Mouse (Mus musculus) macrophage (primary cell): Measurements from ENCODE around the gene Siah1a. TPM values are rescaled to one million over a fixed set of nuclear protein-coding genes. Genes with fewer than 3 reads are reported as not detected.

ENCODE experiments used
- H3K27ac ChIP-seq: fragments of 350-480 bp; formaldehyde crosslinking; 2 replicates; pipeline ENCODE4 v1.9.0; 2021
- H3K36me3 ChIP-seq: fragments of 350-480 bp; formaldehyde crosslinking; 2 replicates; pipeline ENCODE4 v1.9.0; 2021; ENCODE audit errors: inconsistent target
- H3K4me3 ChIP-seq: fragments of 350-480 bp; formaldehyde crosslinking; 2 replicates; pipeline ENCODE4 v1.9.0; 2021; ENCODE audit errors: inconsistent target
- H3K79me2 ChIP-seq: fragments of 350-480 bp; formaldehyde crosslinking; 2 replicates; pipeline ENCODE4 v1.9.0; 2021; ENCODE audit errors: inconsistent target
- whole genome bisulfite sequencing: methylation state at CpG from one replicate; pipeline ENCODE4 v1.1.7; 2026; ENCODE audit warnings: inconsistent platforms; ENCODE audit not compliant: missing documents; 5-methylcytosine and 5-hydroxymethylcytosine counted together
- polyA plus RNA-seq: library from polyadenylated mRNA; stranded (reverse); fragments of 250-400 nt; gene quantifications from 3 replicates; pipeline ENCODE4 v1.2.4, GENCODE M21; 2018; ENCODE audit warnings: inconsistent platforms

Gene Siah1a
- polyA plus RNA-seq, 1 experiment from 2014 or later: 6.3 TPM

DNA sequence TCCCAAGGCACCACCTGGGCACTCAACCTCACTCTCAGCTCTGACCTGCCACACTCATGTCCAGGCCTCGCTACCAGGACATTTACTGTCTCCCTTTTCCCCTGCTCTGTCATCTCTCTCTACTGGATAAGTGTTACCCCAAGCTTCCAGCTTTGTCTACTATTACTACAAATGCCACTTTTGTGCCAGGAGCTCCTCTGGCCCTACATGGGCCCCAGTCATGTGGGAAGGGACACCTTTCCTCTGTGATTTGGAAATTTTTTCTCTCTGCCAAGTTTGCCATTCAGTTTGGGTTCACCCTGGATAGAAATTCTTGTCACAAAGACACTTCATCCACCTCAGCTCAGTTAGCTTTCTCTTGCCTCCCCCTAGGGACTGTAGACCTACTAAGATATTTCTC, 14.9 kb downstream of the Siah1a start:
- Histone ChIP-seq H3K36me3 (no peaks in the 10 kb centered on the region), H3K27ac (no peak overlapping the region)
- 100% methylated on average over 1 of the region's 1 CpGs for WGBS

DNA sequence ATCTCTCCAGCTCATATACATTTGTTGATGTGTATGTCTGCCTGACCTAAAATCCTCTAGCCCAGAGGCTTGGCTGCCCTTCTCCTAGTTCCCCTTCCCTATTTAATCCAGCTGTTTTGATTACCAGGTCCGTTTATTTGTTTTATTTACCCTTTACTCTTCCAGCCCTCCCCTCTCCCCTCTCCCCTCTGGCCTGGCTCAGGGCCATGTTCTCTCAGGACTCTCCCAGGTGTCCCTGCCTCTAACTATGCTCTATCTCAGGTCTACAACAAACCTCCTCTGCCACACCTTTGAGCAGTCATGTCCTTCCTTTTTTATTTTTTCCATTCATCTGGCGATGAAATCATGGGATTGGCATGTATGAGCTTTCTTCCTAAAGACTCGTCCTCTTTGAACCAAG, 15.4 kb downstream of the Siah1a start:
- H3K79me2 ChIP-seq: peaks cover 99% of the 10 kb centered on the region
- 79% methylated on average over 3 of the region's 3 CpGs for WGBS

More for the DNA sequence above, 14.9 kb downstream of the Siah1a start:
- Histone ChIP-seq H3K4me3 (no peak overlapping the region), H3K79me2 (peaks cover 100% of the 10 kb centered on the region)

DNA sequence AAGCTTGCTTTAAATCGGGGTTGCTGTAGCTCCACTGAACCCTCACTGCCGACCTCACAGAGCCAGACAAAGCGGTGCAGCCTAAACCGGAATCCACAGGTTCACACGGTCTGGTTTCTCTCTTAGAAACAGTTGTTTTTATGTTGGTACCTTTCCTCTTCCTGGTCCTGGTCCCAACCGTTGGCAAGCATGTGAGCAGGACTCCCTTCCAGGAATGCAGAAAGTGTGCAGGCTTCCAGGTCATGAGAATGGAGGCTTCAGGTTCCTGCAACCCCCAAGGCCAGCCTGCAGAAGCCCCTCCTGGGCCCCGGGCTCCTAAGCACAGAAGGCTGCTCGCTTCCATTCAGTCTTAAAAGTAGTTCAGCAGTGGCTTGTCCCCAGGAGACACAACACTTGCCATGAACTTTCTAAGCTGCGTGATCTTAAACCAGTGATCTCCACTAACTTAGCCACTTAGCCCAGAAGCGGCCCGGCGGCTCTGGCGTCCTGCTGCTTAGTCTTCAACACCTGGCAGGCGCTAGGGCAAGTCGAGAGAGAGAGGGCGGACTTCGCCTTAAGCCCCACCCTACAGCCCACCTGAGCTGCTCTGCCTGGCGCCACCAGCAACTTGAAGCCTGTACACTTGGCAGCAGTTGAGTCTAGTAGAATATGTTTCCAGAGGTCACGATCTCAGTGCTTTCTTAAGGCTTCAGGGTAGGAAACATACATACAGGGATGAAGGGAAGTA, 17.3 kb downstream of the Siah1a start:
- Histone ChIP-seq H3K79me2 (peaks cover 91% of the 10 kb centered on the region), H3K27ac (no peak overlapping the region), H3K4me3 (no peak overlapping the region), H3K36me3 (no peaks in the 10 kb centered on the region)
- 89% methylated on average over 19 of the region's 19 CpGs for WGBS

More for the DNA sequence above, 15.4 kb downstream of the Siah1a start:
- H3K27ac ChIP-seq: no peak overlapping the region
- no peaks in the 10 kb centered on the region for H3K36me3 ChIP-seq
- no peak overlapping the region for H3K4me3 ChIP-seq

DNA sequence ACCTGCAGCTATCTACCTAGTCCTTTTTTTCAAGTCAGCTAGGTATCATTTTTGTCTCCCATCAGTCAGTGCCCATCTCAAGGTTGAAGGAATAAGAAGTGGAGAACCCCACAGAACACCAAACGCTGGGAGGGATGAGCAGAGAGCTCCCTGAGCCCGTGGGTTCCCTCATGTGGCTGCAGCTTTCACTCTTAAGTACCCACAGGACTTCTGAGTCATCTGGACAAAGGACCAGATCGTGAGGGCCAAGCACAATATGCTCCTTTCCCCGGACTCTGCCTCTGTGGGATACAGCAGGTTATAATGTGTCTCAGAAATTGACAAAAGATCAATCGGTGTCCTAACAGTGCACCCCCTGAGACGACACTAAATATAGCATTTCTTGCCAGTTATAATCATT, 18.8 kb downstream of the Siah1a start:
- Histone ChIP-seq H3K27ac (no peak overlapping the region), H3K79me2 (peaks cover 77% of the 10 kb centered on the region), H3K4me3 (no peak overlapping the region), H3K36me3 (no peaks in the 10 kb centered on the region)
- 85% methylated on average over 6 of the region's 6 CpGs for WGBS

DNA sequence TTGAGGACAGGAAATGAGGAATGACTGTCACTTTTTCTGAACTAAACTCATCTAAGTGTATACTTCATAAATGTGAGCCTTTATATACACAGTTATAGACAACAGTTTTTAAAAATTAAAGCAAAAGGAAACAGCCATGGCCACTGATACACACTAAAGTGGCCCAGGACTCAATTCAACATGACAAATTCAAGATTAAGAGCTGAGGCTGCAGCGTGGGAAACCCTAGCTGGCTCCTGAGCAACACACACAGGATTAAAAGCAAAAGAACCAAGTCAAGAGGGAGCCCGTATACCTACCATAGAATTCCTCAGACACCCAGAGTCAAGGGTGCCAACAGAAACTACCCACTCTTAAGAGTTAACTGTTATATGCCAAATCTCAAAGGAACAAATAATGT, 24.2 kb downstream of the Siah1a start:
- Histone ChIP-seq H3K79me2 (peaks cover 22% of the 10 kb centered on the region), H3K4me3 (no peak overlapping the region), H3K27ac (no peak overlapping the region), H3K36me3 (peaks cover 19% of the 10 kb centered on the region; the same call in 1 of the 2 replicates)
- 97% methylated on average over 2 of the region's 2 CpGs for WGBS

DNA sequence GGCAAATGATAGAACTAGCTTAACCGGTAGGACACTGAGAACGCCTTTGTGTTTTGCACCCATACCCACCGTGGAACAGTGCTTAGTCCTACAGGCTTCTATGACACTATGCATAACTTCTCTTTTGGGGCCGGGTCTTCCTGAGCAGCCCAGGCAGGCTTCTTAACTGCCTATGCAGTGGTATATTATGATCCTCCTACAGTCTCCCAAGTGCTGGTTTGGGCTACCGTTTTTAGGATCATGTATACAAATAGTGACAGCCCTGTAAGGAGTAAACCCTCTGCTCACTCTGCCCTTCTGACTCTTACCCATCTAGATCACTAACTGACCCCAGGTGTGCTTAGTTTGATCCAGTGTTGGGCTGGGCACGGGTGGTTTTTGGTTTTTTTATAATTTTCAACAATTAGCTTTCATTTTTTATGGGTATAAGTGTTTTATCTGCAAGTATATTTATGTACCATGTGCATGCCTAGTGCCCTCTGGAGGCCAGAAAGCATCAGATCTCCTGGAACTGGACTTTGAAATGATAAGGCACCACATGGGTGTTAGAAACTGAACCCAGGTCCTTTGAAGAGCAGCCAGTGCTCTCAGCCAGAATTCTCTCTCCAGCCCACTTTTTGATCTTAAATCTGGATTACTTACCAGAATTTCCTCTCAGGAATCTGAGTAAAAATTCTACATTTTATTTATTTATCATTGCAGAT, 24.8 kb downstream of the Siah1a start:
- 88% methylated on average over 6 of the region's 6 CpGs for WGBS

DNA sequence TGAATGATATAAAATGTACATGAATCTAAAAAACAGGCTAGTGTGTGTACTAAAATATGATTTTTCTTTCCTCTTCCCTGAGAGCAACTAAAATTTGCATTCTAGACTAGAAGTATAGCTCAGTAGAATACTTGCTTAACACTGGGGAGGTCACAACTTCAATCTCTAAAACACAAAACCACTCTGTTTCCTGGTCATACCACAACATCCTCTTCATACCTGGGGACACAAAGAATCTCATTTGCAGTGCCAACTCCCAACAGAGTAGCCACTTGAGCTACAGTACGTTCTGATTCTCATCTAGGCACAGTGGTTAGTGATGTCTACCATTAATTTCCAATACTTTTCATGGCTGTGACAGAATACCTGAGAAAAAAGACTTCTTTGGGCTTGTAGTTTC, 26.4 kb downstream of the Siah1a start:
- peaks cover 7% of the 10 kb centered on the region; the same call in 1 of the 2 replicates for H3K79me2 ChIP-seq
- WGBS: 32% methylated on average over 1 of the region's 1 CpGs
- no peak overlapping the region for H3K27ac ChIP-seq
- no peak overlapping the region for H3K4me3 ChIP-seq
- peaks cover 39% of the 10 kb centered on the region for H3K36me3 ChIP-seq

More for the DNA sequence above, 24.8 kb downstream of the Siah1a start:
- Histone ChIP-seq H3K4me3 (no peak overlapping the region), H3K79me2 (peaks cover 17% of the 10 kb centered on the region; the same call in 1 of the 2 replicates), H3K36me3 (peaks cover 25% of the 10 kb centered on the region), H3K27ac (no peak overlapping the region)

DNA sequence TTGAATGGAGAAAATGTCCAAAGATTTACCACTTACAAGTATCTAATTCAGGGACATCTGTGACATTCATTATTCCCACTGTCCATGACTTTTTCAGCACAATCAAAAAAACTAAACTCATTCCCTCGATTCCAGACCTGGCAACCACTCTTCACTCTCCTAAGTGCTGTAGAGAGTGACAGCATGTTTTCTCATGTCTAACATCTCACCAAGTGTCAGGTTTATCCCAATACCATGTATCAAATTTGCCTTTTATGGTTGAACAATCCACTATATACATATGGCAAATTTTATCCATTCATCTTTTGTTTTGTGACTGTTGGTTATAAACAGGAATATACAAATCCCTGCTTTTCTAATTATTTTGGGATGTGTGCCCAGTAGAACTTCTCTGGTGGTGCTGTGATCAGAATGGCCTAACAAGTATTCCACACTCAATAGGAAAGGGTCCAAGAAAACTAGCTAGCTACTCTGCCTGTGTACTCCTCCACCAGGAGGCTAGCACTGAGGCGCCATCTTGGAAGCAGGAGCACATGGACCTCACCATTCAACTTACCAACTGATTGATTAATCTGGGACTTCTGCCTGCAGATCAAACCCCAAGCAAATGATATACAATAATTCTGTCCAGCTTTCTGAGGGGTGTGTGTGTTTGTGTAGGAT, 27.3 kb downstream of the Siah1a start:
- H3K79me2 ChIP-seq: peaks cover under 1% of the 10 kb centered on the region; the same call in 1 of the 2 replicates
- H3K4me3 ChIP-seq: no peak overlapping the region
- peaks cover 47% of the 10 kb centered on the region for H3K36me3 ChIP-seq
- H3K27ac ChIP-seq: no peak overlapping the region
- WGBS: 89% methylated on average over 2 of the region's 2 CpGs

DNA sequence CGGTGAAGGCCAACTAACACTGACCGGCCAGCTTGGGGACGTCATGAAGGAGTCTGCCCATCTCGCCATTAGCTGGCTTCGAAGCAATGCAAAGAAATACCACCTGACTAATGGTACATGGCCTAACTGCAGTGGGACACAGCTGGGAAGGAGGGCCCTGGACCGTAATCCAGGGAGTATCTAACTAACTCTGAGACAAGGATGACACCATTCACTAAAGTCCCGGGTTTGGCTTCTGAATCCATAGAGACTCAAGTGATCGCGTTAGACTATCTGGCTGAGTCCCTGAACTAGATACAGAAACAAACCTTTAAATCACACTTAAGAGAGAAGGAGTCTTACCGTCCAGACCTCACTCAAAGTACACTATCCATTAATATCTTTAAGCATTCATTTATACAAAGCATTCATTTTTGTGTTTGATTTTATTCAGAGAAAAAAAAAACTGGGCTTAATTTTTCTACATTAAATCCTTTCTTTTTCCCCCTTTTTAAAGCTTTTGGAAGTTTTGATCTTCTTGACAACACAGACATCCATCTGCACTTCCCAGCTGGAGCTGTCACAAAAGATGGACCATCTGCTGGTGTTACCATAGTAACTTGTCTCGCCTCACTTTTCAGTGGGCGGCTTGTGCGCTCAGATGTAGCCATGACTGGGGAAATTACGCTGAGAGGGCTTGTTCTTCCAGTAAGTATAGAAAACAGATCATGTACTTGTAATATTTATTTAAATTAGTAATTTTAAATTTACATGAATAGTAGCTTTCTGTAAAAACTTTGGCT, 32.1 kb downstream of the Siah1a start:
- Histone ChIP-seq H3K27ac (no peak overlapping the region), H3K36me3 (peaks cover 62% of the 10 kb centered on the region), H3K4me3 (no peak overlapping the region), H3K79me2 (no peaks in the 10 kb centered on the region)
- WGBS: 97% methylated on average over 12 of the region's 14 CpGs

DNA sequence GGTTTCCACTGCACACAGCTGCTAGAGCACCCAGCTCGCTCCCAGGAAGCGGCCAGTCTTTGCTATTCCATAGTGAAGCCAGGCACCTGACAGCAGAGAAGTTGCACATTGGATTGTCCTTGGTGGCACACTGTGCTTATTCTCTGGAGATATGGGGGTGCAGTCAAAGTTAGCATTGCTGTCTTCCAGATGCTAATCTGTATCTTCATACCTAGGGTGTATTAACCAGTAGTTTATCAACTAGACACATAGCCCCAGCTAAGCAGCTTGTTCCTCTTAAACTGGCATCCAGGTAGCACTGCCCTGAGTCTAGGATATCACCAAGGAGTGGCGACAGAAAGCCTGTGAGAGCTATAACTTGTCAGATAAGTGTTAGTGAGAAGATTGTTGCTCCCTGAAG, 33.1 kb downstream of the Siah1a start:
- WGBS: 88% methylated on average over 3 of the region's 3 CpGs
- Histone ChIP-seq H3K4me3 (no peak overlapping the region), H3K79me2 (no peaks in the 10 kb centered on the region), H3K36me3 (peaks cover 57% of the 10 kb centered on the region), H3K27ac (no peak overlapping the region)

DNA sequence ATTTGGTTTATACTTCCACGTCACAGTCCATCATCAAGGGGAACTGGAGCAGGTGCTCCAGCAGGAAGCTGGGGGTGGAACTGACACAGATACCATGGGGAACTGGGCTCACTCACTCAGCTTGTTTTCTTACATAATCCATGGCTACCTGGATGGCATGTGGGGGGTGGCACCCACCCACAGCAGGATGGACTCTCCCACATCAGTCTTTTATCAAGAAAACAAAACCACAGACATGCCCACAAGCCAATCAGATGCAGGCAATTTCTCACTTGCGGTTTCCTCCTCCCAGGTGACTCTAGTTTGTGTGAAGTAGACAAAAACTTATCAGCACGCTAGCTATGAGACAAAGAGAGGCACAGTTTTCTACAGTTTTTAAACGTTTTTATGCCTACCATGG, 37.9 kb downstream of the Siah1a start:
- 20% methylated on average over 4 of the region's 4 CpGs for WGBS
- no peak overlapping the region for H3K27ac ChIP-seq
- no peak overlapping the region for H3K4me3 ChIP-seq
- no peaks in the 10 kb centered on the region for H3K79me2 ChIP-seq
- peaks cover 14% of the 10 kb centered on the region; the same call in 1 of the 2 replicates for H3K36me3 ChIP-seq

DNA sequence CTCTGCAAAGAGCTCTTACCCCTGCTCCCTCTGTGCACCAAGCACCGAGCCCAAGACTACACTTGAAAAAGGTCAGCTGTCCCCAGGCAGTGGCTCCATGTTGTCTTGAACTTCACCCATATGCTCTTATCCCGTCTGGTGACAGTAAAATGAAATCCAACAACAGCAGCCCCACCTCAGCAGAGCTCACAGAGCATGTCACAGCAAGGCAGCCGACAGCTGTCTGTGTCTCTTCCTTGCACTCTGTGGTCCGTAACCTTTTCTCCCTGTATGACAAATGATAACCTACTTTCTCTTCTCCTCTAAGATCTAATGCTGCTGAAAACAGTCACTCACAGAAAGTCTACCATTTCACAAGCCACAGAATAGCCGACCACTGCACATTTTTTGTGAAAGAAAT, 39.0 kb downstream of the Siah1a start:
- H3K27ac ChIP-seq: no peak overlapping the region
- WGBS: 93% methylated on average over 4 of the region's 5 CpGs
- H3K36me3 ChIP-seq: peaks cover 13% of the 10 kb centered on the region; the same call in 1 of the 2 replicates
- H3K79me2 ChIP-seq: no peaks in the 10 kb centered on the region
- H3K4me3 ChIP-seq: no peak overlapping the region

DNA sequence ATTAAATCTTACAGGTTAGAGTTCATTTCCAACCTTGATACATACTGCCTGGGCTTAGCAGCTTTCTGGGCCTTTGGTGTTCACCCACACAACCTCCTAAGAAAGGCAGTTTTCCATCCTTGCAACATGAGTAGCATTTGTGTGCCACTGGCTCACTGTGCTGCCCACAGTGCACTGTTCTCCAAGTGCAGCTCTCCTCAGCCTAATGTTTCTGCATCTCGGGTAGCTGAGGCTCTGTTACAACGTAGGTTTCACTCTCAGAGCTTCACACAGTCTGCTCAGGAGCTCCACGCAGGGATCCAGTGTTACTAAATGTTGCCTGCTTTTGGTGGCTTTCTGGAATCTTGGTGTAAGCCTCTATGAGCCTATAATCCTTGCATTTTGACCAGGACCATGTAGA, 40.4 kb downstream of the Siah1a start:
- Histone ChIP-seq H3K27ac (no peak overlapping the region), H3K36me3 (peaks cover under 1% of the 10 kb centered on the region; the same call in 1 of the 2 replicates), H3K79me2 (no peaks in the 10 kb centered on the region), H3K4me3 (no peak overlapping the region)
- 90% methylated on average over 3 of the region's 3 CpGs for WGBS

DNA sequence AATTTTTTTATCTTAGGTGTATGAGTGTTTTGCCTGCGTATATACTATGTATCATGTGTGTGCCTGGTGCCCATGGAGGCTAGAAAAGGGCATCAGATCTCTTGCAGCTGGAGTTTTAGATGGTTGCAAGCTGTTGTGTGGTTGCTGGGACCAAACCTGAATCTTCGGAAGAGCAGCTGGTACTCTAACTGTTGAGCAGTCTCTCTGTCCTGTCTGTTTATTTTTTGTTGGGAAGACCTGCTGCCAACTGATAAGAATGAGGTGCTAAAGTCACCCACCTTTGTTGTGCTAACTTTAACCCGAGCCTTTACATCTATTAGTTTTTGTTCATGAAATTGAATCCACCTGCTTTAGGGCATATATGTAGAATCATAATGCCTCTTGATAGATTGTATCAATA, 43.3 kb downstream of the Siah1a start:
- H3K27ac ChIP-seq: no peak overlapping the region
- no peak overlapping the region for H3K4me3 ChIP-seq
- 96% methylated on average over 3 of the region's 3 CpGs for WGBS
- H3K79me2 ChIP-seq: no peaks in the 10 kb centered on the region
- no peaks in the 10 kb centered on the region; the same call in 1 of the 2 replicates for H3K36me3 ChIP-seq
